Mouse (Mus musculus) heart, embryonic 12.5 days (tissue): ENCODE measurements around the gene Shq1. TPM values are rescaled to one million over a fixed set of nuclear protein-coding genes. Genes with fewer than 3 reads are reported as not detected.

ENCODE experiments used
- ATAC-seq: fragments of 200-750 bp; cut with Nextera tagmentation; 2 replicates; pipeline ENCODE4 v1.8.0; 2017; ENCODE audit warnings: moderate TSS enrichment, moderate library complexity; ENCODE audit not compliant: insufficient number of reproducible peaks, low FRiP score
- H3K27ac ChIP-seq: fragments of 300-500 bp; sonication (generic); 2 replicates; pipeline ENCODE4 v1.5.1; 2016; ENCODE audit warnings: mild to moderate bottlenecking, moderate library complexity; ENCODE audit not compliant: poor library complexity, severe bottlenecking
- H3K27me3 ChIP-seq: fragments of 300-500 bp; sonication (generic); replicated peaks from 2 replicates; pipeline ENCODE4 v1.6.1; 2016; ENCODE audit warnings: mild to moderate bottlenecking, moderate library complexity
- H3K36me3 ChIP-seq: fragments of 300-500 bp; sonication (generic); 2 replicates; pipeline ENCODE4 v1.6.1; 2016; ENCODE audit warnings: mild to moderate bottlenecking, moderate library complexity
- H3K4me1 ChIP-seq: fragments of 300-500 bp; sonication (generic); replicated peaks from 2 replicates; pipeline ENCODE4 v1.6.1; 2016; ENCODE audit warnings: mild to moderate bottlenecking
- H3K4me2 ChIP-seq: fragments of 300-500 bp; sonication (generic); 2 replicates; pipeline ENCODE4 v1.6.1; 2016; ENCODE audit warnings: mild to moderate bottlenecking, moderate library complexity
- H3K4me3 ChIP-seq: fragments of 300-500 bp; sonication (generic); 2 replicates; pipeline ENCODE4 v1.5.1; 2016; ENCODE audit warnings: mild to moderate bottlenecking
- H3K9ac ChIP-seq: fragments of 300-500 bp; sonication (generic); 2 replicates; pipeline ENCODE4 v1.6.1; 2016; ENCODE audit warnings: mild to moderate bottlenecking, moderate library complexity
- H3K9me3 ChIP-seq: fragments of 300-500 bp; sonication (generic); replicated peaks from 2 replicates; pipeline ENCODE4 v1.6.1; 2016; ENCODE audit warnings: mild to moderate bottlenecking, moderate library complexity
- WGBS: fragments of 180-500 bp; shearing (Covaris S2); methylation state at CpG from one replicate; pipeline ENCODE4 v1.1.7; 2016; 5-methylcytosine and 5-hydroxymethylcytosine counted together
- polyA plus RNA-seq: library from polyadenylated mRNA; unstranded; fragments of >200 nt; fragmentation: Nextera tagmentation; extraction: Ambion mirVana; gene quantifications from 2 replicates; pipeline ENCODE4 v1.2.1, GENCODE M21; 2016

Shq1 gene
- polyA plus RNA-seq, 1 experiment from 2014 or later: 11.4 TPM

GRCm38 (mm10) chr6:100608429-100608828, 62.5 kb downstream of the Shq1 start:
- H3K9ac ChIP-seq: no peak overlapping the region
- H3K27me3 ChIP-seq: no peaks in the 10 kb centered on the region
- peaks cover 4% of the 10 kb centered on the region; the same call in 1 of the 2 replicates for H3K36me3 ChIP-seq
- no peak overlapping the region for H3K4me2 ChIP-seq
- no peak overlapping the region for H3K4me3 ChIP-seq
- H3K4me1 ChIP-seq: peaks cover under 1% of the 10 kb centered on the region; the same call in 1 of the 2 replicates
- H3K27ac ChIP-seq: no peak overlapping the region
- H3K9me3 ChIP-seq: no peaks in the 10 kb centered on the region
- 84% methylated on average over 3 of the region's 3 CpGs for WGBS
- ATAC-seq: no peak

- no peak for ATAC-seq
- no peak overlapping the region for H3K9ac ChIP-seq
- 56% methylated on average over 4 of the region's 4 CpGs for WGBS
Observed at GRCm38 (mm10) chr6:100606805-100607204, 64.2 kb downstream of the Shq1 start.

GRCm38 (mm10) chr6:100603702-100604101, 67.3 kb downstream of the Shq1 start:
- no peak for ATAC-seq
- H3K4me3 ChIP-seq: no peak overlapping the region

More at GRCm38 (mm10) chr6:100606805-100607204, 64.2 kb downstream of the Shq1 start:
- Histone ChIP-seq H3K27me3 (no peaks in the 10 kb centered on the region), H3K4me3 (no peak overlapping the region), H3K9me3 (no peaks in the 10 kb centered on the region), H3K4me1 (no peaks in the 10 kb centered on the region), H3K4me2 (no peak overlapping the region), H3K36me3 (peaks cover 4% of the 10 kb centered on the region; the same call in 1 of the 2 replicates), H3K27ac (0 out of 2 replicates have a peak overlapping the region, but pooled peaks have one; percentile 32)

GRCm38 (mm10) chr6:100601634-100602033, 69.3 kb downstream of the Shq1 start:
- WGBS: 82% methylated on average over 6 of the region's 6 CpGs

More at GRCm38 (mm10) chr6:100603702-100604101, 67.3 kb downstream of the Shq1 start:
- Histone ChIP-seq H3K27me3 (no peaks in the 10 kb centered on the region), H3K27ac (no peak overlapping the region), H3K4me1 (peaks cover 6% of the 10 kb centered on the region; the same call in 1 of the 2 replicates), H3K4me2 (no peak overlapping the region), H3K9ac (no peak overlapping the region), H3K9me3 (no peaks in the 10 kb centered on the region), H3K36me3 (peaks cover 4% of the 10 kb centered on the region; the same call in 1 of the 2 replicates)
- WGBS: 85% methylated on average over 6 of the region's 6 CpGs

GRCm38 (mm10) chr6:100593857-100594256, 77.1 kb downstream of the Shq1 start:
- Histone ChIP-seq H3K4me1 (no peaks in the 10 kb centered on the region), H3K9ac (no peak overlapping the region), H3K36me3 (no peaks in the 10 kb centered on the region), H3K27me3 (no peaks in the 10 kb centered on the region), H3K9me3 (no peaks in the 10 kb centered on the region), H3K4me3 (no peak overlapping the region), H3K27ac (no peak overlapping the region), H3K4me2 (no peak overlapping the region)
- ATAC-seq: no peak
- 74% methylated on average over 8 of the region's 8 CpGs for WGBS

More at GRCm38 (mm10) chr6:100601634-100602033, 69.3 kb downstream of the Shq1 start:
- no peak overlapping the region for H3K4me2 ChIP-seq
- no peak overlapping the region for H3K4me3 ChIP-seq
- ATAC-seq: no peak
- no peak overlapping the region for H3K27ac ChIP-seq
- no peaks in the 10 kb centered on the region for H3K9me3 ChIP-seq
- H3K27me3 ChIP-seq: no peaks in the 10 kb centered on the region
- H3K4me1 ChIP-seq: peaks cover 6% of the 10 kb centered on the region; the same call in 1 of the 2 replicates
- no peak overlapping the region for H3K9ac ChIP-seq
- no peaks in the 10 kb centered on the region for H3K36me3 ChIP-seq

- no peak for ATAC-seq
- no peak overlapping the region for H3K4me3 ChIP-seq
- H3K36me3 ChIP-seq: no peaks in the 10 kb centered on the region
- H3K9me3 ChIP-seq: no peaks in the 10 kb centered on the region
- no peak overlapping the region for H3K27ac ChIP-seq
- H3K27me3 ChIP-seq: no peaks in the 10 kb centered on the region
- 78% methylated on average over 7 of the region's 7 CpGs for WGBS
- H3K4me2 ChIP-seq: no peak overlapping the region
- H3K9ac ChIP-seq: no peak overlapping the region
- H3K4me1 ChIP-seq: no peaks in the 10 kb centered on the region
Observed at GRCm38 (mm10) chr6:100592991-100593390, 78.0 kb downstream of the Shq1 start.

GRCm38 (mm10) chr6:100590602-100591001, 80.4 kb downstream of the Shq1 start:
- Histone ChIP-seq H3K27me3 (no peaks in the 10 kb centered on the region), H3K4me1 (peaks cover 9% of the 10 kb centered on the region; the same call in 1 of the 2 replicates), H3K9ac (no peak overlapping the region), H3K4me2 (no peak overlapping the region), H3K4me3 (no peak overlapping the region), H3K9me3 (no peaks in the 10 kb centered on the region), H3K27ac (no peak overlapping the region), H3K36me3 (no peaks in the 10 kb centered on the region)
- ATAC-seq: no peak
- WGBS: 81% methylated on average over 4 of the region's 4 CpGs

- no peaks in the 10 kb centered on the region for H3K36me3 ChIP-seq
- H3K27me3 ChIP-seq: no peaks in the 10 kb centered on the region
- H3K9ac ChIP-seq: no peak overlapping the region
- no peak overlapping the region for H3K4me3 ChIP-seq
- 76% methylated on average over 3 of the region's 3 CpGs for WGBS
- no peaks in the 10 kb centered on the region for H3K9me3 ChIP-seq
- ATAC-seq: no peak
- peaks cover 9% of the 10 kb centered on the region; the same call in 1 of the 2 replicates for H3K4me1 ChIP-seq
- H3K27ac ChIP-seq: no peak overlapping the region
- H3K4me2 ChIP-seq: no peak overlapping the region
Observed at GRCm38 (mm10) chr6:100588876-100589275, 82.1 kb downstream of the Shq1 start.

- H3K4me1 ChIP-seq: peaks cover 13% of the 10 kb centered on the region
- no peaks in the 10 kb centered on the region for H3K36me3 ChIP-seq
- H3K9me3 ChIP-seq: no peaks in the 10 kb centered on the region
- H3K4me3 ChIP-seq: no peak overlapping the region
- H3K4me2 ChIP-seq: no peak overlapping the region
- WGBS: 80% methylated on average over 5 of the region's 5 CpGs
- no peaks in the 10 kb centered on the region for H3K27me3 ChIP-seq
- H3K9ac ChIP-seq: no peak overlapping the region
- no peak overlapping the region for H3K27ac ChIP-seq
- no peak for ATAC-seq
Observed at GRCm38 (mm10) chr6:100586758-100587157, 84.2 kb downstream of the Shq1 start.

GRCm38 (mm10) chr6:100581951-100582350, 89.0 kb downstream of the Shq1 start:
- Histone ChIP-seq H3K36me3 (no peaks in the 10 kb centered on the region), H3K9ac (no peak overlapping the region), H3K27me3 (no peaks in the 10 kb centered on the region), H3K27ac (no peak overlapping the region), H3K4me2 (no peak overlapping the region), H3K9me3 (no peaks in the 10 kb centered on the region), H3K4me1 (peaks cover 25% of the 10 kb centered on the region), H3K4me3 (no peak overlapping the region)
- no peak for ATAC-seq
- WGBS: 88% methylated on average over 2 of the region's 2 CpGs

GRCm38 (mm10) chr6:100581056-100581455, 89.9 kb downstream of the Shq1 start:
- Histone ChIP-seq H3K36me3 (no peaks in the 10 kb centered on the region), H3K9me3 (no peaks in the 10 kb centered on the region), H3K27ac (no peak overlapping the region), H3K4me3 (no peak overlapping the region), H3K4me1 (peaks cover 21% of the 10 kb centered on the region), H3K9ac (no peak overlapping the region), H3K27me3 (no peaks in the 10 kb centered on the region), H3K4me2 (no peak overlapping the region)
- ATAC-seq: no peak

- H3K9me3 ChIP-seq: no peaks in the 10 kb centered on the region
- H3K27ac ChIP-seq: no peak overlapping the region
Observed at GRCm38 (mm10) chr6:100577590-100577989, 93.4 kb downstream of the Shq1 start.

More at GRCm38 (mm10) chr6:100577590-100577989, 93.4 kb downstream of the Shq1 start:
- peaks cover 3% of the 10 kb centered on the region for H3K36me3 ChIP-seq
- WGBS: 45% methylated on average over 6 of the region's 6 CpGs
- no peak overlapping the region for H3K4me3 ChIP-seq
- ATAC-seq: peak; percentile 45; the same call in 1 of the 2 replicates
- no peak overlapping the region for H3K4me2 ChIP-seq
- H3K9ac ChIP-seq: no peak overlapping the region
- H3K27me3 ChIP-seq: no peaks in the 10 kb centered on the region; the same call in 1 of the 2 replicates
- peaks cover 13% of the 10 kb centered on the region for H3K4me1 ChIP-seq
